18 mouse cellular contexts compared by ENCODE assay signal in the genomic region with DNA sequence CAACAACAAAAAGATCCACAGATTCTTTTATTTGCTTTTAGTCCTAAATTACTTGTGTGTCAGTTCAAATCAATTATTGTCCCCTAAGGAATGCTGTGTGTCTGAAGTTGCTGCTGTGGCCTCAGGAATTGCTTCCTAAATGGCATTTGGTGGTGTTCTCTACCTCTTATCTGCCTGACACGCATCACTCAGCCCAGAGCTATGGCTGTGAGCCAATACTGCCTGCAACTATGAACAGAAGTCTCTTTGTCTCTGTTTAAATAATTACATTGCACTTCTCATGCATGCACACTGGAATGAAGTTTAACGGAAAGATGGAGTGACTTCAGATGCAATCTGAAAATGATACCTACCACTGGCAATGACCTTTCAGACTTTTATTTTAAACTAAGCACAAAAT.
DNase-seq lines count a peak whose midpoint lies in the region; ATAC-seq and TF ChIP-seq lines count a peak whose summit lies in the region.
"Had no signal": no experiment of that assay in that cellular context is flagged by ENCODE, and none has a peak within 500 bp of the region (broad histone marks: within the 10 kb centered on the region; RNA-seq: fewer than 3 reads in every experiment).

No protein-coding gene starts in this region.

- intact Hi-C loops in heart, postnatal 14 days (cut with DNase I): no loop called here
- intact Hi-C loops in heart, postnatal 25 days (cut with DNase I): no loop called here

- no peaks in the 10 kb centered on the region for H3K9me3 ChIP-seq in lung, embryonic 16.5 days (ENCODE audit: control insufficient read depth, low read length)
- H3K9me3 ChIP-seq in lung, postnatal 0 days (ENCODE audit: low read length): no peaks in the 10 kb centered on the region
- H3K9me3 ChIP-seq in embryonic facial prominence, embryonic 11.5 days (replicated peaks; ENCODE audit: control insufficient read depth, low read length): no peaks in the 10 kb centered on the region
- H3K9me3 ChIP-seq: forebrain, embryonic 13.5 days; limb, embryonic 15.5 days had no signal

- WGBS in lung, embryonic 16.5 days: 27% methylated on average over 2 of the region's 2 CpGs
- WGBS in lung, postnatal 0 days: 27% methylated on average over 2 of the region's 2 CpGs
- 30% methylated on average over 2 of the region's 2 CpGs for WGBS in embryonic facial prominence, embryonic 11.5 days

- peak; percentile 78 for ATAC-seq in lung, embryonic 16.5 days (ENCODE audit: low read depth)
- ATAC-seq in lung, postnatal 0 days: no peak
- no peak for ATAC-seq in embryonic facial prominence, embryonic 11.5 days (replicated peaks; ENCODE audit: insufficient number of reproducible peaks, low FRiP score, low TSS enrichment, low read depth)
- ATAC-seq: forebrain, embryonic 13.5 days; hindbrain, embryonic 16.5 days; midbrain, embryonic 16.5 days had no signal

- H3K27ac ChIP-seq in lung, embryonic 16.5 days (ENCODE audit: low read length): no peak overlapping the region
- H3K27ac ChIP-seq in lung, postnatal 0 days (ENCODE audit: low read length): no peak overlapping the region
- no peak overlapping the region for H3K27ac ChIP-seq in embryonic facial prominence, embryonic 11.5 days (replicated peaks; ENCODE audit: low read depth, low read length)
- H3K27ac ChIP-seq: forebrain, embryonic 13.5 days; limb, embryonic 15.5 days had no signal

- H3K4me1 ChIP-seq in lung, embryonic 16.5 days (replicated peaks; ENCODE audit: control insufficient read depth, insufficient read depth, low read length): 0 out of 2 replicates have a peak, but pooled peaks cover 2% of the 10 kb centered on the region
- no peaks in the 10 kb centered on the region for H3K4me1 ChIP-seq in lung, postnatal 0 days (ENCODE audit: insufficient read depth, low read depth, low read length)
- H3K4me1 ChIP-seq in embryonic facial prominence, embryonic 11.5 days (ENCODE audit: control insufficient read depth, insufficient read depth, low read length): no peaks in the 10 kb centered on the region
- H3K4me1 ChIP-seq: limb, embryonic 15.5 days had no signal

- no peak overlapping the region for H3K4me2 ChIP-seq in lung, embryonic 16.5 days (ENCODE audit: low read depth, low read length)
- no peak overlapping the region for H3K4me2 ChIP-seq in lung, postnatal 0 days (replicated peaks; ENCODE audit: low read depth, low read length)
- no peak overlapping the region for H3K4me2 ChIP-seq in embryonic facial prominence, embryonic 11.5 days (ENCODE audit: low read depth, low read length)
- H3K4me2 ChIP-seq: forebrain, embryonic 13.5 days; limb, embryonic 15.5 days had no signal

- peak; percentile 13 to 35 for DNase-seq in heart, postnatal 14 days
- no peak for DNase-seq in heart, postnatal 25 days (ENCODE audit: low spot score)
- DNase-seq in lung, postnatal 0 days (ENCODE audit: low spot score): no peak
- DNase-seq in embryonic facial prominence, embryonic 11.5 days (ENCODE audit: low spot score): peak; percentile 9
- DNase-seq in layer of hippocampus, postnatal 14 days (ENCODE audit: low spot score in 2 of 2): no peak
- DNase-seq in testis, postnatal 10 days (ENCODE audit: low spot score): no peak
- DNase-seq: adrenal gland, adult 8-10 months; cerebellum, adult 18-20 months; kidney, adult 18-20 months; kidney, postnatal 25 days; right cerebral cortex, adult 18-20 months; thymus, adult 18-20 months had no signal

- no peak for TF ChIP-seq EP300 in lung, postnatal 0 days (IDR thresholded peaks at IDR 0.05)

- no peaks in the 10 kb centered on the region for H3K36me3 ChIP-seq in lung, embryonic 16.5 days (ENCODE audit: control insufficient read depth, insufficient read depth, low read length)
- H3K36me3 ChIP-seq in lung, postnatal 0 days (ENCODE audit: insufficient read depth, low read length): no peaks in the 10 kb centered on the region
- H3K36me3 ChIP-seq in embryonic facial prominence, embryonic 11.5 days (replicated peaks; ENCODE audit: control insufficient read depth, insufficient read depth, low read depth, low read length): no peaks in the 10 kb centered on the region
- H3K36me3 ChIP-seq: limb, embryonic 15.5 days had no signal

- H3K4me3 ChIP-seq in lung, embryonic 16.5 days (ENCODE audit: low read length): no peak overlapping the region
- no peak overlapping the region for H3K4me3 ChIP-seq in lung, postnatal 0 days (ENCODE audit: low read depth, low read length)
- no peak overlapping the region for H3K4me3 ChIP-seq in embryonic facial prominence, embryonic 11.5 days (ENCODE audit: low read depth, low read length)
- H3K4me3 ChIP-seq: forebrain, embryonic 13.5 days; limb, embryonic 15.5 days had no signal

- no peak overlapping the region for H3K9ac ChIP-seq in lung, embryonic 16.5 days (ENCODE audit: low read length)
- no peak overlapping the region for H3K9ac ChIP-seq in lung, postnatal 0 days (replicated peaks; ENCODE audit: low read depth)
- no peak overlapping the region for H3K9ac ChIP-seq in embryonic facial prominence, embryonic 11.5 days (replicated peaks; ENCODE audit: low read length)
- H3K9ac ChIP-seq: forebrain, embryonic 13.5 days; limb, embryonic 15.5 days had no signal

- no peaks in the 10 kb centered on the region for H3K27me3 ChIP-seq in lung, embryonic 16.5 days (ENCODE audit: control insufficient read depth, insufficient read depth, low read depth, low read length)
- H3K27me3 ChIP-seq in lung, postnatal 0 days (replicated peaks; ENCODE audit: insufficient read depth, low read length): no peaks in the 10 kb centered on the region
- no peaks in the 10 kb centered on the region for H3K27me3 ChIP-seq in embryonic facial prominence, embryonic 11.5 days (ENCODE audit: control insufficient read depth, insufficient read depth, low read length)
- H3K27me3 ChIP-seq: CH12.LX; forebrain, embryonic 13.5 days; limb, embryonic 15.5 days had no signal

- TF ChIP-seq CTCF in lung, postnatal 0 days (IDR thresholded peaks at IDR 0.05): no peak

Comparison
In these comparisons a context has a peak if more than half of its experiments do, and no peak if none do; other contexts are left out.
1. DNase-seq: peak in heart, postnatal 14 days (2 of 2) and embryonic facial prominence, embryonic 11.5 days (single experiment); none in heart, postnatal 25 days (single experiment), lung, postnatal 0 days (single experiment), layer of hippocampus, postnatal 14 days (0 of 2) and testis, postnatal 10 days (single experiment).